Mouse (Mus musculus) adrenal gland, postnatal 14 days (tissue): ENCODE results near the gene Bcam. TPM values are rescaled to one million over a fixed set of nuclear protein-coding genes. Genes with fewer than 3 reads are reported as not detected.

Experiments
- DNase-seq: peaks from one replicate; pipeline ENCODE4 v3.0.0; 2021; ENCODE audit warnings: mixed read lengths
- total RNA-seq: library from RNA; stranded (reverse); gene quantifications from 2 replicates; pipeline ENCODE4 v1.2.3, GENCODE M21; 2021

The Bcam gene
- total RNA-seq, 1 experiment from 2014 or later = 59.8 TPM

GRCm38 (mm10) chr7:19724167-19724566 lies 46.6 kb downstream of the Bcam start:
- DNase-seq = no peak

- DNase-seq = peak; percentile 70
These were observed 48.0 kb downstream of the Bcam start for GRCm38 (mm10) chr7:19722754-19723195.

- DNase-seq = no peak
These were observed 51.6 kb downstream of the Bcam start for GRCm38 (mm10) chr7:19719200-19719599.

GRCm38 (mm10) chr7:19718297-19718952 lies 52.4 kb downstream of the Bcam start:
- DNase-seq = no peak

GRCm38 (mm10) chr7:19717346-19717745 lies 53.5 kb downstream of the Bcam start:
- DNase-seq = no peak

DNA sequence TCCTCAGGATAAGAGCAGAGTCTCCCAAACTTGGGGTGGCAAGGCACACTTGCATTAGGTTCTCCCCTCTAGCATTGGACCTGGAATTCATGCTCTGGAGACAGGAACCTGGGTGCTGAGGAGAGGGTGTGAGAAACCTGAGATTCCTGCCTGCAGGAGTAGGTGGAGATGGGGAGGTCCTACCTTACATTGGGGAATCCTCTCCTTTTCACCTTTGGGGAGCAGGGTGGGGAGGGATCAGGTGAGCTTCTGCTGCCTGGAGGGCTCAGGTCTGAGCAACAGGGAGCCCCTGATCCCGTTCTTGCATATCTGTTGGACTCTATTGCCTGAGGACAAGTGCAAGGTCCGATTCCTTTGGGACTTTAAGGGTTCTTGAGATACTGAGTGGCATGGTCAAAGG lies 54.0 kb downstream of the Bcam start:
- DNase-seq = no peak

DNA sequence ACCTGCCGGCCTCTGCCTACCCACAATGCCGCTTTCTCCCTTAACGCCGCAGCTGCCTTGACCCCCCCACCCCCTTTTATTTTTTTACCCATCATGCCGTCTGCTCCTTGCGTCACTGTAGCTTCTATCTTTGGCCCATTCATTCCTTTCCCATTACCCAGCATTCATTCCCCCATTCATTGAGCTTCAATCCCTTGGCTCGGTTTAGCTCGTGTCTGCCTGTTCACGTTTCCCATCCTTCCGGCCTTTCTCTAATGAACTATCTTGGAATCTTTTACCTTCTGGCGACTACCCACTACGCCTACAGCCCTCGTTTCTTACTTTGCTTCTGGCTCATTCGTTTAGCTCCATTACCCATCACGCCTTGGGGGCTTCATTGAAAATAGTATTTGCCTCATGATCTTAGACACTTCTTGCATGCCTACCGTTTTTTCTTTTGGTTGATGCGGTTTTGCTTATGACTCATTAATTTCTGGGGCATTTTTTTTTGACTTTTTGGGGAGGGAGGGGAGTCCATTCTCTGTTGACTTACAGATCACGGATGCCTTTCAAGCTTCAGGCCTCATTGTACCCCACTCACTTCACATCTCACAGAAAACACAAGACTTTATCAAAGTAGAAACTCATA lies 54.6 kb downstream of the Bcam start:
- no peak for DNase-seq

DNA sequence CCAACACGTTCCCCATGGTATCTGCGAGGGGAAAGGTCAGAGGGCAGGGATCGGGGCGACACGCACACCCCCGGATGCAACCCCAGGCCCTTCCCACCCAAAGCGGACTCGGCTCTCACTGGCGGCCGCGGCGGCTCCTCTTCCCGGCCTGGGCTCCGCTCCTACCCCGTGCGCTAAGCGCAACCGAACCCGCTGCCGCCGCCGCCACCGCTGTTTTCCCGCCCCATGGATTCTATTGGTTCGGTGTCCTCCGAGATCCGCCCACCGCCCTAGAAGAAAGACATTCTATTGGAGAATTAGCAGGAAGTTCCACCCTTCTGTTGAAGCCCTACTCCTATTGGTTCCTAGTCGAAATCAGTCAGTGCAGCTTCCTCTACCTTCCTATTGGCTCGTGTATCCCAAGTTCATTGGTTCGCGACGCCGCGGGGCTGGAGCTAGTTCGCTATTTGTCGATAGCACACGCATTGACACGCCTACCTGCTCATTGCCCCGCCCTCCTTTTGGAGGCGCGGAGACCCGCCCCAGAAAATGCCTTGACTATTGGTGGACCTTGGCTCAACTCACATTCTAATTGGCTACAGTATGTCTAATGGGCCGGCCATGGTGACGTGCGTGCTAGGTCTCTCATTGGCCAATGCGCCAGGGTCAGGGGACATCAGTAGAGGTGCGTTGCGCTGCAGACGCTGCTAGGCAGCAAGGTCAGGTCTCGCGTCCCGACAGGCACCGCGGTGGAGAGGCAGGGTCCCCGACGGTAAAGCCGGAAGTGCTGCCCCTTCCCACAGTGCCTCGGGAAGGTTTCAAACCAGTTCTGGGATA lies 55.4 kb downstream of the Bcam start, which contains the start of gene Tomm40:
TSS of gene Tomm40 (minus strand) at position 200 of the 816 bp plus-strand sequence.
- peak; percentile 98 for DNase-seq

DNA sequence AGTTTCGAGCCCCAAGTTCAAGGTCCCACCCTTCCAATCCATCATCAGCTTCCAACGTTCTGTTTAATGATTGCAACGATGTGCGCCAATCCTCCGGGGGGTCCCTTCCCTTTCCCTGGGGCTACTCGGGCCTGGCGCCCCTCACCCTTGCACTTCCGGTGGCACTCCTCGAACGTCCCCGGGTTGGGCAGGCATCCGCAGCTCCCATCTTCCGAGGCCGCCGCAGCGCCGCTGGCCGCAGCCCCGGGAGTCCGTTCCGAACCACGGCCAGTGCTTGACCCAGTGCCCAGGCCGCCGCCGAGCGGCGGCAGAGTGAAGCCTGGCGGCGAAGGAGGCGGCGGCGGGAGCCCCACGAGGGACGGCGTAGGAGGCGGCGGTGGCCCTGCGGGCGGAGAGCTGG lies 56.0 kb downstream of the Bcam start:
- DNase-seq = no peak

- DNase-seq = no peak
These were observed 57.2 kb downstream of the Bcam start for GRCm38 (mm10) chr7:19713598-19713997.

DNA sequence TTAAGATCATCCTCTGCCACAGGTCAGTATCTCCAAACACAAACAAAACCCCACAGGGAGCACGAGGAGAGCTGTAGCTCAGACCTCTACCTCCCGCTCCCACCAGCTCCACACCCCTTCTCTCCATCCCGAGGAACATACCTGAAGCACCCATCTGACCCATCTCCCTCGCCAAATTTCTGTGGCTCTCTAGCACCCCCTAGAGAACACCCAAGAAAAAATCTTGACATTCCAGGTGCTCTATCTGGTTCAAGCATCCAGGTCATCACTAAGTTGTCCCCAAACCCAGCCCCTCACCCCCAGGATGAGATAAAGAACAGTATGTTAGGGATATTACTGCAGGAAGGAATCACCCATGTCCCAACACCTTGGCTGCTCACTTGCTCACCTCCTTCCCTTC lies 57.6 kb downstream of the Bcam start:
- DNase-seq = no peak

- DNase-seq = no peak
These were observed 58.4 kb downstream of the Bcam start for GRCm38 (mm10) chr7:19712414-19712813.

GRCm38 (mm10) chr7:19710650-19711049 lies 60.2 kb downstream of the Bcam start:
- DNase-seq = no peak

Other genes starting within 250 kb of the Bcam start
- gene Ppp1r37, start 207.9 kb downstream of the Bcam start, total RNA-seq = 58.8 and 64.2 TPM in 2 replicates
- 0.44 and 1.1 TPM in 2 replicates for gene Zfp296, start 193.7 kb downstream of the Bcam start, total RNA-seq
- gene Gemin7, start 193.4 kb downstream of the Bcam start, total RNA-seq = 59.3 and 65.4 TPM in 2 replicates
- 36.9 and 52.2 TPM in 2 replicates for gene Clasrp, start 166.5 kb downstream of the Bcam start, total RNA-seq
- gene Relb, start 141.6 kb downstream of the Bcam start, total RNA-seq = 19.3 and 26.2 TPM in 2 replicates
- 116 and 119 TPM in 2 replicates for gene Clptm1, start 106.0 kb downstream of the Bcam start, total RNA-seq
- 53.4 TPM in 1 of 2 replicates, not detected in the other for gene Apoc2, start 93.1 kb downstream of the Bcam start, total RNA-seq
- 1.7 and 2.6 TPM in 2 replicates for gene Gm44805, start 89.6 kb downstream of the Bcam start, total RNA-seq
- 72.2 and 240 TPM in 2 replicates for gene Apoc4, start 89.5 kb downstream of the Bcam start, total RNA-seq
- gene Apoc1, start 78.4 kb downstream of the Bcam start, total RNA-seq = 845 and 1,967 TPM in 2 replicates
- 972 and 3,675 TPM in 2 replicates for gene Apoe, start 71.8 kb downstream of the Bcam start, total RNA-seq
- gene Tomm40, start 55.6 kb downstream of the Bcam start, total RNA-seq = 136 and 145 TPM in 2 replicates
- 90.1 and 94.7 TPM in 2 replicates for gene Nectin2, start 20.5 kb downstream of the Bcam start, total RNA-seq
- 1.4 TPM in 1 of 2 replicates, not detected in the other for gene Cblc, start 25.8 kb upstream of the Bcam start, total RNA-seq
- gene Bcl3, start 51.8 kb upstream of the Bcam start, total RNA-seq = 26.6 and 36.9 TPM in 2 replicates
- gene Gm19345, start 81.0 kb upstream of the Bcam start, total RNA-seq = 0.59 TPM in 1 of 2 replicates, not detected in the other
- gene Ceacam16, start 90.3 kb upstream of the Bcam start, total RNA-seq = 0.33 and 0.38 TPM in 2 replicates
- gene Ceacam19, start 116.9 kb upstream of the Bcam start, total RNA-seq = not detected in 2 replicates
- gene Pvr, start 150.1 kb upstream of the Bcam start, total RNA-seq = 31.0 and 34.1 TPM in 2 replicates
- gene Igsf23, start 179.7 kb upstream of the Bcam start, total RNA-seq = 0.41 and 0.75 TPM in 2 replicates
- not detected in 2 replicates for gene Ceacam20, start 194.4 kb upstream of the Bcam start, total RNA-seq
- not detected in 2 replicates for gene Nlrp9b, start 220.4 kb upstream of the Bcam start, total RNA-seq